Mouse (Mus musculus) cortical plate, adult 2 months (tissue): ENCODE measurements around the gene Sugt1.

Experiments
- CTCF ChIP-seq: fragments of 200-500 bp; IDR thresholded peaks from 2 replicates; pipeline ENCODE4 v1.5.1; 2011; ENCODE audit warnings: mild to moderate bottlenecking, control low read depth, low read length; ENCODE audit not compliant: insufficient read depth; ENCODE audit errors: extremely low read depth
- POLR2A ChIP-seq: fragments of 200-500 bp; IDR thresholded peaks from 2 replicates; pipeline ENCODE4 v1.6.1; 2011; ENCODE audit warnings: mild to moderate bottlenecking, low read length, control low read depth; ENCODE audit not compliant: insufficient read depth; ENCODE audit errors: extremely low read depth

DNA sequence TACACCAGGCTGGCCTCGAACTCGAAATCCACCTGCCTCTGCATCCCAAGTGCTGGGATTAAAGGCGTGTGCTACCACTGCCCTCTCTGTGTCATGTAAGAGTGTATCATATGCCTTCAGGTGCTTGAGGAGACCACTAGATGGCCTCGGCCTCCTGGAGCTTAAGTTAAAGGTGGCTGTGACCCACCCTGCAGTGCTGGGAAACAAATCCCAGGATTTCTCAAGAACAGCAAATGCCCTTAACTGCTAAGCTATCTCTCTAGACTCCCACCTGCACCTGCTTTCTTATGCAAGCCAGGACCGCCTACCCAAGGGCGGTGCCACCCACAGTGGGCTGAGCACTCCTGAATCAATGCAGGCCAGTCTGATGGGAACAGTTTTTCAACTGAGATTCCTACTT is 22.7 kb upstream of the Sugt1 start:
- no peak for TF ChIP-seq POLR2A
- TF ChIP-seq CTCF, result 0 out of 2 replicates have a peak, but pooled peaks have one; percentile 7
